Mouse (Mus musculus) E14TG2a.4 (cell line): ENCODE data around the gene Mtmr3.

ENCODE experiments used
- CTCF ChIP-seq: conservative IDR thresholded peaks from 2 replicates; pipeline ENCODE4 v1.5.1; 2014; ENCODE audit warnings: low read length
- NANOG ChIP-seq: IDR thresholded peaks from 2 replicates; pipeline ENCODE4 v1.6.1; 2014; ENCODE audit warnings: borderline replicate concordance, low read length, mixed read lengths
- POU5F1 ChIP-seq: IDR thresholded peaks from 2 replicates; pipeline ENCODE4 v1.6.1; 2014; ENCODE audit warnings: low read length, borderline replicate concordance

DNA sequence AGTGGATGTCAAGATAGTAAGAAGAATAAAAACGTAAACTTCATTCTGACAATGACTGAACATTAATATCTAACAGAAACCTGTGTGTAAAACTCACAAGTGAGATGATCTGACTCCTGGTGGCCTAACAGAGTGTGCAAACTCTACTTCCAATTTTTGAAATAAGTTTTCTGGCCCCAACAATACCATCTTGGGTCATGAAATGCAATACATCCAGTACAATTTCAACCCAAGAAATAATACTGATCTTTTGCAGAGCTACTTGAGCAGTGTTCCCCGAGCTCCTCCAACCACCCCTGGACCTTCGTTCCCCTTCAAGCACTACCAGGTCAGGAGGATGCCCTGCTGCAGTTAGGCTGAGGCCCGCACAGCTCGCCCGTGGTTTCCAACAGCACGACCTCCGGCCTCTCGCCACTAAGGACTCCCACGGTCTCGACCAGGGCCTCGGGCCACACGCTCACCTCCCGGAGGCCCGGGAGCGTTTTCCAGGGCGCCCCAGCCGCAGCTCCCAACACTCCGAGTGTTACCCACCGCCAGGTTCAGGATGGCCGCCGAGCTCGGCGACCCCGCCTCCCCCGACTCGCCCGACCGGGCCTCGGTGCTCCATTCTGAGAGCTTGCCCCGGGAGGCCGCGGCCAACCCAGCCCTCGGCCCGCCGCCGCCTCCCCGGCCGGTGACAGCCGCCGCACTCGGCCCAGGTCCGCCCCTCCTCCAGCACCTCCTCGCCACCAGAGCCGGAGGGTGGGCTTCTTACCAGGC is 635 bp downstream of the Mtmr3 start:
- TF ChIP-seq CTCF (no peak), NANOG (no peak), POU5F1 (no peak)
